Mouse (Mus musculus): Measurements from ENCODE around the gene Nav1.

DNA sequence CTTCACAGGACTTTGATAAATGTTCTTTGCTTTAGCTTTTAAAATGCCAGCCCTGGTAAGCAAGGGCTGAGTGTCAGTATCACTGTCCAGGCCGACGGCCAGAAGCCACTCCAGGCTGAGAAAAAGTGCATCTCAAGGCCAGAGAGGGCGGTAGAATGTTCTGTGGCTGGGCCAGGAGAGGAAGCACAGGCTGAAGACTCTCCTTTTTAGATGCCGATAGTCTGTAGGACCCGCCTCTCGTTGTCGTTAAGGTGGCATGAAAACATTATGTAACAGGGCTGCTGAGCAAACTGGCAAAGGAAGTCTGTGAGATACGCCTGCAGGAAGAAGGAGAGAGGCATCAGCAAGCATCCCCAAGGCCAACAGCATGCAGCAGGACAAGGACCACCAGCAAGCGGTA lies 221.9 kb downstream of the Nav1 start:
- TF ChIP-seq POLR2A (IDR thresholded peaks at IDR 0.05; ENCODE audit: insufficient read depth, low read length) (no peak), CTCF (IDR thresholded peaks at IDR 0.05; ENCODE audit: low read depth, low read length) (no peak)
